Mouse (Mus musculus) liver, adult 2 months (tissue): ENCODE measurements around the gene Ankrd49.

Source experiments
- CTCF ChIP-seq: fragments of 200-500 bp; IDR thresholded peaks from 2 replicates; pipeline ENCODE4 v1.5.1; 2011; ENCODE audit warnings: low read depth, low read length, control low read depth
- POLR2A ChIP-seq: fragments of 200-500 bp; IDR thresholded peaks from 2 replicates; pipeline ENCODE4 v1.6.1; 2011; ENCODE audit warnings: low read length, control low read depth; ENCODE audit not compliant: insufficient read depth; ENCODE audit errors: extremely low read depth

GRCm38 (mm10) chr9:14778341-14778740 is 6.3 kb downstream of the Ankrd49 start:
- TF ChIP-seq CTCF (no peak), POLR2A (no peak)
